Mouse (Mus musculus): ENCODE data around the gene Mgl2. TPM values are rescaled to one million over a fixed set of nuclear protein-coding genes. Genes with fewer than 3 reads are reported as not detected.
"Not testable (repeated sequence)": the region's sequence is repeated elsewhere in the genome, so short reads cannot be mapped to it uniquely, and the experiment has no call there.

Gene Mgl2
- 1 to 10 TPM; 2.1 to 2.5 TPM for total RNA-seq (2021)
- long read RNA-seq, experiment 1, partial matches to known transcripts = 1 of 1 reads
- long read RNA-seq, experiment 1, other reads (novel, unspliced or antisense) = 0 of 1 reads
- long read RNA-seq, experiment 2, partial matches to known transcripts = 1 of 2 reads
- long read RNA-seq, experiment 2, other reads (novel, unspliced or antisense) = 0 of 2 reads

GRCm38 (mm10) chr11:70129926-70130379 lies at the start of gene Mgl2:
Gene Mgl2 (plus strand): TSS chr11:70130329.
- DNase-seq = no peak

GRCm38 (mm10) chr11:70080803-70081590 lies 49.1 kb upstream of the Mgl2 start:
- DNase-seq = no peak

- no peak for DNase-seq
Observed at GRCm38 (mm10) chr11:70084563-70084962, 45.6 kb upstream of the Mgl2 start.

- peak; percentile 81 for DNase-seq
Observed at GRCm38 (mm10) chr11:70091986-70092783, 37.9 kb upstream of the Mgl2 start, which contains the start of gene Asgr2. Gene Asgr2 (plus strand): TSS chr11:70092644.

GRCm38 (mm10) chr11:70097396-70097795 lies 32.7 kb upstream of the Mgl2 start:
- DNase-seq = no peak

GRCm38 (mm10) chr11:70099102-70099501 lies 31.0 kb upstream of the Mgl2 start:
- DNase-seq = no peak

- peak; percentile 35 for DNase-seq
Observed at GRCm38 (mm10) chr11:70099809-70100208, 30.3 kb upstream of the Mgl2 start.

- no peak for DNase-seq
Observed at GRCm38 (mm10) chr11:70103701-70104315, 26.3 kb upstream of the Mgl2 start.

GRCm38 (mm10) chr11:70107085-70107484 lies 23.0 kb upstream of the Mgl2 start:
- no peak for DNase-seq

GRCm38 (mm10) chr11:70110146-70110545 lies 20.0 kb upstream of the Mgl2 start:
- peak; percentile 60 for DNase-seq

GRCm38 (mm10) chr11:70114562-70114961 lies 15.6 kb upstream of the Mgl2 start:
- no peak for DNase-seq

- DNase-seq = no peak
Observed at GRCm38 (mm10) chr11:70115901-70116300, 14.2 kb upstream of the Mgl2 start.

GRCm38 (mm10) chr11:70135001-70135400 lies 4.9 kb downstream of the Mgl2 start:
- DNase-seq = not testable (repeated sequence)

- DNase-seq = not testable (repeated sequence)
Observed at GRCm38 (mm10) chr11:70135925-70136324, 5.8 kb downstream of the Mgl2 start.

- no peak for DNase-seq
Observed at GRCm38 (mm10) chr11:70139171-70139570, 9.0 kb downstream of the Mgl2 start.

- peak; percentile 18 for DNase-seq
Observed at GRCm38 (mm10) chr11:70151072-70151471, 20.9 kb downstream of the Mgl2 start.

GRCm38 (mm10) chr11:70155897-70156296 lies 25.8 kb downstream of the Mgl2 start, which contains the start of gene Clec10a:
Gene Clec10a (plus strand): TSS chr11:70156197.
- not testable (repeated sequence) for DNase-seq

GRCm38 (mm10) chr11:70162336-70162735 lies 32.2 kb downstream of the Mgl2 start:
- DNase-seq = no peak

- DNase-seq = peak; percentile 50
Observed at GRCm38 (mm10) chr11:70165972-70166921, 36.1 kb downstream of the Mgl2 start.

- no peak for DNase-seq
Observed at GRCm38 (mm10) chr11:70168136-70168535, 38.0 kb downstream of the Mgl2 start.

- not testable (repeated sequence) for DNase-seq
Observed at GRCm38 (mm10) chr11:70169471-70169870, 39.3 kb downstream of the Mgl2 start.

All from adrenal gland, postnatal 10 days (tissue).